ENCODE assay signal across 14 mouse cellular contexts in genomic region chr12:117314987-117315386, GRCm38 (mm10).
DNase-seq lines count a peak whose midpoint lies in the region; ATAC-seq lines count a peak whose summit lies in the region.
"Had no signal": no experiment of that assay in that cellular context is flagged by ENCODE, and none has a peak within 500 bp of the region (broad histone marks: within the 10 kb centered on the region; RNA-seq: fewer than 3 reads in every experiment).

No protein-coding gene starts in this region.

- H3K4me1 ChIP-seq in embryonic facial prominence, embryonic 14.5 days (ENCODE audit: control insufficient read depth, insufficient read depth, low read length), result no peaks in the 10 kb centered on the region
- H3K4me1 ChIP-seq in forebrain, embryonic 13.5 days, result peaks cover 12% of the 10 kb centered on the region
- H3K4me1 ChIP-seq in hindbrain, embryonic 15.5 days (replicated peaks), result 0 out of 2 replicates have a peak, but pooled peaks cover 3% of the 10 kb centered on the region
- H3K4me1 ChIP-seq in midbrain, embryonic 16.5 days (ENCODE audit: control insufficient read depth, insufficient read depth, low read length), result peaks cover 3% of the 10 kb centered on the region; the same call in 1 of the 2 replicates
- H3K4me1 ChIP-seq: heart, embryonic 15.5 days; limb, embryonic 12.5 days had no signal

- no peaks in the 10 kb centered on the region for H3K36me3 ChIP-seq in embryonic facial prominence, embryonic 14.5 days (ENCODE audit: control insufficient read depth, insufficient read depth, low read length)
- H3K36me3 ChIP-seq in forebrain, embryonic 13.5 days (ENCODE audit: poor library complexity, severe bottlenecking), result no peaks in the 10 kb centered on the region
- no peaks in the 10 kb centered on the region for H3K36me3 ChIP-seq in hindbrain, embryonic 15.5 days
- H3K36me3 ChIP-seq in midbrain, embryonic 16.5 days (ENCODE audit: control insufficient read depth, insufficient read depth, low read length), result no peaks in the 10 kb centered on the region
- H3K36me3 ChIP-seq: heart, embryonic 15.5 days; limb, embryonic 12.5 days had no signal

- peaks cover 9% of the 10 kb centered on the region; the same call in 1 of the 2 replicates for H3K9me3 ChIP-seq in embryonic facial prominence, embryonic 14.5 days (ENCODE audit: control insufficient read depth, low read length)
- H3K9me3 ChIP-seq in forebrain, embryonic 13.5 days (replicated peaks), result peaks cover 6% of the 10 kb centered on the region; the same call in 1 of the 2 replicates
- no peaks in the 10 kb centered on the region for H3K9me3 ChIP-seq in hindbrain, embryonic 15.5 days
- no peaks in the 10 kb centered on the region; the same call in 1 of the 2 replicates for H3K9me3 ChIP-seq in midbrain, embryonic 16.5 days (replicated peaks; ENCODE audit: control insufficient read depth, low read length, poor library complexity, severe bottlenecking)

- no peaks in the 10 kb centered on the region for H3K27me3 ChIP-seq in embryonic facial prominence, embryonic 14.5 days (replicated peaks; ENCODE audit: control insufficient read depth, insufficient read depth, low read length)
- H3K27me3 ChIP-seq in forebrain, embryonic 13.5 days, result no peaks in the 10 kb centered on the region
- H3K27me3 ChIP-seq in hindbrain, embryonic 15.5 days, result no peaks in the 10 kb centered on the region
- H3K27me3 ChIP-seq in midbrain, embryonic 16.5 days (ENCODE audit: control insufficient read depth, insufficient read depth, low read depth, low read length), result no peaks in the 10 kb centered on the region
- H3K27me3 ChIP-seq: heart, embryonic 15.5 days; limb, embryonic 12.5 days had no signal

- no peak overlapping the region for H3K27ac ChIP-seq in embryonic facial prominence, embryonic 14.5 days (replicated peaks; ENCODE audit: low read depth, low read length)
- 0 out of 2 replicates have a peak overlapping the region, but pooled peaks have one; percentile 1 for H3K27ac ChIP-seq in forebrain, embryonic 13.5 days
- H3K27ac ChIP-seq in hindbrain, embryonic 15.5 days (replicated peaks), result no peak overlapping the region
- H3K27ac ChIP-seq in midbrain, embryonic 16.5 days (ENCODE audit: low read length), result no peak overlapping the region
- H3K27ac ChIP-seq: heart, embryonic 15.5 days; limb, embryonic 12.5 days had no signal

- WGBS in embryonic facial prominence, embryonic 14.5 days, result 74% methylated on average over 2 of the region's 2 CpGs
- WGBS in forebrain, embryonic 13.5 days, result 8% methylated on average over 2 of the region's 2 CpGs
- 28% methylated on average over 2 of the region's 2 CpGs for WGBS in hindbrain, embryonic 15.5 days
- WGBS in midbrain, embryonic 16.5 days, result 33% methylated on average over 2 of the region's 2 CpGs

- DNase-seq in embryonic facial prominence, embryonic 14.5 days (ENCODE audit: low spot score), result peak; percentile 24
- no peak for DNase-seq in layer of hippocampus, postnatal 10 days (ENCODE audit: low spot score in 2 of 2)
- DNase-seq in spleen, adult 18-20 months, result no peak
- DNase-seq in left cerebral cortex, postnatal 25 days (ENCODE audit: low spot score in 2 of 2), result no peak
- DNase-seq: cerebellum, adult 18-20 months; gastrocnemius, postnatal 36 days; lung, adult 2 months; thymus, postnatal 36 days had no signal

- no peak overlapping the region for H3K4me3 ChIP-seq in embryonic facial prominence, embryonic 14.5 days (ENCODE audit: low read depth, low read length)
- no peak overlapping the region for H3K4me3 ChIP-seq in forebrain, embryonic 13.5 days
- H3K4me3 ChIP-seq in hindbrain, embryonic 15.5 days, result no peak overlapping the region
- H3K4me3 ChIP-seq in midbrain, embryonic 16.5 days (ENCODE audit: low read depth, low read length), result no peak overlapping the region
- H3K4me3 ChIP-seq: heart, embryonic 15.5 days; limb, embryonic 12.5 days had no signal

- intact Hi-C loops in left cerebral cortex, postnatal 25 days (cut with DNase I), result no loop called here

- H3K4me2 ChIP-seq in embryonic facial prominence, embryonic 14.5 days (ENCODE audit: low read depth, low read length), result no peak overlapping the region
- no peak overlapping the region for H3K4me2 ChIP-seq in forebrain, embryonic 13.5 days
- no peak overlapping the region for H3K4me2 ChIP-seq in hindbrain, embryonic 15.5 days
- H3K4me2 ChIP-seq in midbrain, embryonic 16.5 days (ENCODE audit: low read length), result no peak overlapping the region
- H3K4me2 ChIP-seq: heart, embryonic 15.5 days; limb, embryonic 12.5 days had no signal

- ATAC-seq in embryonic facial prominence, embryonic 14.5 days (ENCODE audit: low read depth), result no peak
- ATAC-seq in forebrain, embryonic 13.5 days, result peak; percentile 71
- ATAC-seq in hindbrain, embryonic 15.5 days (ENCODE audit: low FRiP score, low read depth), result peak; percentile 66
- peak; percentile 74 for ATAC-seq in midbrain, embryonic 16.5 days
- ATAC-seq: inflammation-experienced regulatory T-cells, adult 6 months had no signal

- no peak overlapping the region for H3K9ac ChIP-seq in embryonic facial prominence, embryonic 14.5 days (ENCODE audit: low read depth, low read length)
- no peak overlapping the region for H3K9ac ChIP-seq in forebrain, embryonic 13.5 days
- H3K9ac ChIP-seq in hindbrain, embryonic 15.5 days, result no peak overlapping the region
- H3K9ac ChIP-seq in midbrain, embryonic 16.5 days (ENCODE audit: low read depth, low read length), result no peak overlapping the region
- H3K9ac ChIP-seq: heart, embryonic 15.5 days; limb, embryonic 12.5 days had no signal
